Mouse (Mus musculus): ENCODE measurements around the gene Dscaml1. TPM values are rescaled to one million over a fixed set of nuclear protein-coding genes. Genes with fewer than 3 reads are reported as not detected.

Gene Dscaml1
- polyA plus RNA-seq, 1 experiment = 1.3 TPM

- TF ChIP-seq POLR2A (IDR thresholded peaks at IDR 0.05; ENCODE audit: low read depth, low read length) (no peak), CTCF (IDR thresholded peaks at IDR 0.05; ENCODE audit: extremely low read depth, insufficient read depth, insufficient read length, insufficient replicate concordance) (no peak)
Measured at GRCm38 (mm10) chr9:45490899-45491298, 64.5 kb downstream of the Dscaml1 start.

GRCm38 (mm10) chr9:45494889-45495288 is 68.5 kb downstream of the Dscaml1 start:
- no peak for DNase-seq (ENCODE audit: low read depth in 1 of 2, low spot score in 2 of 2)
- no peak overlapping the region for H3K27ac ChIP-seq (ENCODE audit: insufficient read depth, low read length)
- H3K27me3 ChIP-seq (ENCODE audit: control insufficient read depth, insufficient read depth, low read length) = no peaks in the 10 kb centered on the region
- H3K4me3 ChIP-seq (ENCODE audit: extremely low read depth, insufficient read depth, insufficient read length) = no peak overlapping the region
- TF ChIP-seq POLR2A (IDR thresholded peaks at IDR 0.05; ENCODE audit: low read depth, low read length) = no peak
- no peak for TF ChIP-seq CTCF (IDR thresholded peaks at IDR 0.05; ENCODE audit: extremely low read depth, insufficient read depth, insufficient read length, insufficient replicate concordance)
- 75% methylated on average over 3 of the region's 3 CpGs for WGBS
- no peaks in the 10 kb centered on the region for H3K36me3 ChIP-seq (ENCODE audit: control insufficient read depth, insufficient read depth, low read length)
- H3K4me1 ChIP-seq (ENCODE audit: control insufficient read depth, insufficient read depth, insufficient read length) = no peaks in the 10 kb centered on the region

More at GRCm38 (mm10) chr9:45490899-45491298, 64.5 kb downstream of the Dscaml1 start:
- H3K27ac ChIP-seq (ENCODE audit: insufficient read depth, low read length) = no peak overlapping the region
- H3K27me3 ChIP-seq (ENCODE audit: control insufficient read depth, insufficient read depth, low read length) = no peaks in the 10 kb centered on the region
- WGBS = 91% methylated on average over 2 of the region's 2 CpGs
- DNase-seq (ENCODE audit: low read depth in 1 of 2, low spot score in 2 of 2) = no peak
- H3K4me1 ChIP-seq (ENCODE audit: control insufficient read depth, insufficient read depth, insufficient read length) = no peaks in the 10 kb centered on the region
- H3K4me3 ChIP-seq (ENCODE audit: extremely low read depth, insufficient read depth, insufficient read length) = no peak overlapping the region
- H3K36me3 ChIP-seq (ENCODE audit: control insufficient read depth, insufficient read depth, low read length) = no peaks in the 10 kb centered on the region

- 83% methylated on average over 3 of the region's 3 CpGs for WGBS
- H3K27me3 ChIP-seq (ENCODE audit: control insufficient read depth, insufficient read depth, low read length) = no peaks in the 10 kb centered on the region
- H3K4me1 ChIP-seq (ENCODE audit: control insufficient read depth, insufficient read depth, insufficient read length) = no peaks in the 10 kb centered on the region
- TF ChIP-seq CTCF (IDR thresholded peaks at IDR 0.05; ENCODE audit: extremely low read depth, insufficient read depth, insufficient read length, insufficient replicate concordance) = no peak
- TF ChIP-seq POLR2A (IDR thresholded peaks at IDR 0.05; ENCODE audit: low read depth, low read length) = no peak
- H3K27ac ChIP-seq (ENCODE audit: insufficient read depth, low read length) = no peak overlapping the region
- H3K36me3 ChIP-seq (ENCODE audit: control insufficient read depth, insufficient read depth, low read length) = no peaks in the 10 kb centered on the region
- DNase-seq (ENCODE audit: low read depth in 1 of 2, low spot score in 2 of 2) = no peak
- H3K4me3 ChIP-seq (ENCODE audit: extremely low read depth, insufficient read depth, insufficient read length) = no peak overlapping the region
Measured at GRCm38 (mm10) chr9:45496340-45496739, 69.9 kb downstream of the Dscaml1 start.

GRCm38 (mm10) chr9:45496944-45497343 is 70.5 kb downstream of the Dscaml1 start:
- Histone ChIP-seq H3K4me3 (ENCODE audit: extremely low read depth, insufficient read depth, insufficient read length) (no peak overlapping the region), H3K27me3 (ENCODE audit: control insufficient read depth, insufficient read depth, low read length) (no peaks in the 10 kb centered on the region), H3K36me3 (ENCODE audit: control insufficient read depth, insufficient read depth, low read length) (no peaks in the 10 kb centered on the region), H3K27ac (ENCODE audit: insufficient read depth, low read length) (no peak overlapping the region), H3K4me1 (ENCODE audit: control insufficient read depth, insufficient read depth, insufficient read length) (no peaks in the 10 kb centered on the region)
- 67% methylated on average over 1 of the region's 1 CpGs for WGBS
- TF ChIP-seq POLR2A (IDR thresholded peaks at IDR 0.05; ENCODE audit: low read depth, low read length) (no peak), CTCF (IDR thresholded peaks at IDR 0.05; ENCODE audit: extremely low read depth, insufficient read depth, insufficient read length, insufficient replicate concordance) (no peak)
- DNase-seq (ENCODE audit: low read depth in 1 of 2, low spot score in 2 of 2) = no peak

GRCm38 (mm10) chr9:45499267-45499666 is 72.8 kb downstream of the Dscaml1 start:
- Histone ChIP-seq H3K4me1 (ENCODE audit: control insufficient read depth, insufficient read depth, insufficient read length) (no peaks in the 10 kb centered on the region), H3K36me3 (ENCODE audit: control insufficient read depth, insufficient read depth, low read length) (no peaks in the 10 kb centered on the region), H3K27ac (ENCODE audit: insufficient read depth, low read length) (no peak overlapping the region), H3K4me3 (ENCODE audit: extremely low read depth, insufficient read depth, insufficient read length) (no peak overlapping the region), H3K27me3 (ENCODE audit: control insufficient read depth, insufficient read depth, low read length) (no peaks in the 10 kb centered on the region)
- DNase-seq (ENCODE audit: low read depth in 1 of 2, low spot score in 2 of 2) = no peak
- TF ChIP-seq POLR2A (IDR thresholded peaks at IDR 0.05; ENCODE audit: low read depth, low read length) (no peak), CTCF (IDR thresholded peaks at IDR 0.05; ENCODE audit: extremely low read depth, insufficient read depth, insufficient read length, insufficient replicate concordance) (no peak)
- WGBS = 35% methylated on average over 10 of the region's 10 CpGs

- H3K27me3 ChIP-seq (ENCODE audit: control insufficient read depth, insufficient read depth, low read length) = no peaks in the 10 kb centered on the region
- DNase-seq (ENCODE audit: low read depth in 1 of 2, low spot score in 2 of 2) = no peak
- TF ChIP-seq POLR2A (IDR thresholded peaks at IDR 0.05; ENCODE audit: low read depth, low read length) = no peak
- no peak for TF ChIP-seq CTCF (IDR thresholded peaks at IDR 0.05; ENCODE audit: extremely low read depth, insufficient read depth, insufficient read length, insufficient replicate concordance)
- 67% methylated on average over 3 of the region's 3 CpGs for WGBS
- no peak overlapping the region for H3K4me3 ChIP-seq (ENCODE audit: extremely low read depth, insufficient read depth, insufficient read length)
- no peaks in the 10 kb centered on the region for H3K36me3 ChIP-seq (ENCODE audit: control insufficient read depth, insufficient read depth, low read length)
- H3K4me1 ChIP-seq (ENCODE audit: control insufficient read depth, insufficient read depth, insufficient read length) = no peaks in the 10 kb centered on the region
- no peak overlapping the region for H3K27ac ChIP-seq (ENCODE audit: insufficient read depth, low read length)
Measured at GRCm38 (mm10) chr9:45500071-45500595, 73.7 kb downstream of the Dscaml1 start.

GRCm38 (mm10) chr9:45501295-45501927 is 75.0 kb downstream of the Dscaml1 start:
- Histone ChIP-seq H3K4me1 (ENCODE audit: control insufficient read depth, insufficient read depth, insufficient read length) (no peaks in the 10 kb centered on the region), H3K4me3 (ENCODE audit: extremely low read depth, insufficient read depth, insufficient read length) (no peak overlapping the region), H3K27me3 (ENCODE audit: control insufficient read depth, insufficient read depth, low read length) (no peaks in the 10 kb centered on the region), H3K27ac (ENCODE audit: insufficient read depth, low read length) (no peak overlapping the region), H3K36me3 (ENCODE audit: control insufficient read depth, insufficient read depth, low read length) (no peaks in the 10 kb centered on the region)
- 46% methylated on average over 5 of the region's 5 CpGs for WGBS
- TF ChIP-seq CTCF (IDR thresholded peaks at IDR 0.05; ENCODE audit: extremely low read depth, insufficient read depth, insufficient read length, insufficient replicate concordance) (no peak), POLR2A (IDR thresholded peaks at IDR 0.05; ENCODE audit: low read depth, low read length) (no peak)
- DNase-seq (ENCODE audit: low read depth in 1 of 2, low spot score in 2 of 2) = no peak
